Mouse (Mus musculus) left cerebral cortex, postnatal 14 days (tissue): ENCODE measurements around the gene Hoxa6. TPM values are rescaled to one million over a fixed set of nuclear protein-coding genes. Genes with fewer than 3 reads are reported as not detected.

ENCODE experiments used
- DNase-seq, 2 experiments: peaks; one replicate each; pipeline ENCODE4 v3.0.0; 2021 to 2022; ENCODE audit warnings: low spot score in 2 of 2, mixed read lengths in 1 of 2
- intact Hi-C: fragments of 180-260 bp; cut with DNase I; formaldehyde crosslinking; loops from one replicate; pipeline ENCODE4 v1.15.1; 2025
- total RNA-seq, 2 experiments: library from RNA; stranded (reverse); gene quantifications; 2 replicates each; pipeline ENCODE4 v1.2.3; 2021

The Hoxa6 gene
- total RNA-seq, 2 experiments from 2014 or later: not detected

- intact Hi-C loops: no loop called here
- DNase-seq: no peak
These were observed 2.6 kb downstream of the Hoxa6 start for GRCm38 (mm10) chr6:52205638-52206621.

- no peak for DNase-seq
- intact Hi-C loops: no loop called here
These were observed 3.3 kb downstream of the Hoxa6 start for GRCm38 (mm10) chr6:52205221-52205620.

- DNase-seq: no peak
- intact Hi-C loops: loop anchor here (5.0 kb wide), 1 partner anchor 332 kb away; no protein-coding TSS in a partner anchor
These were observed 4.3 kb downstream of the Hoxa6 start, which contains the start of gene Hoxa5 for GRCm38 (mm10) chr6:52204050-52204752. TSS of gene Hoxa5 (minus strand) at chr6:52204587.

- DNase-seq: no peak
- intact Hi-C loops: loop anchor here (5.0 kb wide), 1 partner anchor 331 kb away; no protein-coding TSS in a partner anchor
These were observed 5.0 kb downstream of the Hoxa6 start for GRCm38 (mm10) chr6:52203371-52204049.

- intact Hi-C loops: loop anchor here (5.0 kb wide), 1 partner anchor 331 kb away; no protein-coding TSS in a partner anchor
These were observed 5.5 kb downstream of the Hoxa6 start for GRCm38 (mm10) chr6:52203121-52203370.

GRCm38 (mm10) chr6:52202362-52203120, 6.0 kb downstream of the Hoxa6 start:
- DNase-seq: no peak
- intact Hi-C loops: loop anchor here (5.0 kb wide), 1 partner anchor 330 kb away; no protein-coding TSS in a partner anchor

More at GRCm38 (mm10) chr6:52203121-52203370, 5.5 kb downstream of the Hoxa6 start:
- DNase-seq: no peak

- no peak for DNase-seq
- intact Hi-C loops: loop anchor here (5.0 kb wide), 1 partner anchor 329 kb away; no protein-coding TSS in a partner anchor
These were observed 7.3 kb downstream of the Hoxa6 start for GRCm38 (mm10) chr6:52201269-52201668.

- intact Hi-C loops: loop anchor here (5.0 kb wide), 1 partner anchor 328 kb away; no protein-coding TSS in a partner anchor
- no peak for DNase-seq
These were observed 7.7 kb downstream of the Hoxa6 start for GRCm38 (mm10) chr6:52200751-52201250.

GRCm38 (mm10) chr6:52200073-52200750, 8.3 kb downstream of the Hoxa6 start:
- intact Hi-C loops: loop anchor here (5.0 kb wide), 1 partner anchor 328 kb away; no protein-coding TSS in a partner anchor
- no peak for DNase-seq

- no peak for DNase-seq
- intact Hi-C loops: loop anchor here (2.0 kb wide), 1 partner anchor 194 kb away; no protein-coding TSS in a partner anchor
These were observed 11.3 kb downstream of the Hoxa6 start for GRCm38 (mm10) chr6:52197271-52197670.

- no peak for DNase-seq
- intact Hi-C loops: loop anchor here (2.0 kb wide), 1 partner anchor 194 kb away; no protein-coding TSS in a partner anchor
These were observed 11.7 kb downstream of the Hoxa6 start for GRCm38 (mm10) chr6:52196811-52197210.

- intact Hi-C loops: no loop called here
- DNase-seq: no peak
These were observed 13.8 kb downstream of the Hoxa6 start for GRCm38 (mm10) chr6:52194690-52195089.

- intact Hi-C loops: no loop called here
- peak in 1 of 2 experiments; percentile 32 for DNase-seq
These were observed 16.5 kb downstream of the Hoxa6 start for GRCm38 (mm10) chr6:52191860-52192550.

GRCm38 (mm10) chr6:52190906-52191810, 17.4 kb downstream of the Hoxa6 start, which contains the start of gene Hoxa4:
TSS of gene Hoxa4 (minus strand) at chr6:52191753.
- intact Hi-C loops: no loop called here
- no peak for DNase-seq

GRCm38 (mm10) chr6:52190410-52190809, 18.1 kb downstream of the Hoxa6 start:
- no peak for DNase-seq
- intact Hi-C loops: no loop called here

GRCm38 (mm10) chr6:52189909-52190308, 18.6 kb downstream of the Hoxa6 start:
- no peak for DNase-seq

More at GRCm38 (mm10) chr6:52189909-52190308, 18.6 kb downstream of the Hoxa6 start:
- intact Hi-C loops: no loop called here
